Mouse (Mus musculus) spleen, adult 2 months (tissue): ENCODE data around the gene Mfap4.

Source experiments
- CTCF ChIP-seq: fragments of 200-500 bp; IDR thresholded peaks from 2 replicates; pipeline ENCODE4 v1.5.1; 2011; ENCODE audit warnings: mild to moderate bottlenecking, inconsistent platforms; ENCODE audit not compliant: insufficient read depth, insufficient read length, insufficient replicate concordance; ENCODE audit errors: extremely low read depth
- POLR2A ChIP-seq: fragments of 200-500 bp; IDR thresholded peaks from 2 replicates; pipeline ENCODE4 v1.6.1; 2011; ENCODE audit warnings: low read depth, low read length, inconsistent platforms

DNA sequence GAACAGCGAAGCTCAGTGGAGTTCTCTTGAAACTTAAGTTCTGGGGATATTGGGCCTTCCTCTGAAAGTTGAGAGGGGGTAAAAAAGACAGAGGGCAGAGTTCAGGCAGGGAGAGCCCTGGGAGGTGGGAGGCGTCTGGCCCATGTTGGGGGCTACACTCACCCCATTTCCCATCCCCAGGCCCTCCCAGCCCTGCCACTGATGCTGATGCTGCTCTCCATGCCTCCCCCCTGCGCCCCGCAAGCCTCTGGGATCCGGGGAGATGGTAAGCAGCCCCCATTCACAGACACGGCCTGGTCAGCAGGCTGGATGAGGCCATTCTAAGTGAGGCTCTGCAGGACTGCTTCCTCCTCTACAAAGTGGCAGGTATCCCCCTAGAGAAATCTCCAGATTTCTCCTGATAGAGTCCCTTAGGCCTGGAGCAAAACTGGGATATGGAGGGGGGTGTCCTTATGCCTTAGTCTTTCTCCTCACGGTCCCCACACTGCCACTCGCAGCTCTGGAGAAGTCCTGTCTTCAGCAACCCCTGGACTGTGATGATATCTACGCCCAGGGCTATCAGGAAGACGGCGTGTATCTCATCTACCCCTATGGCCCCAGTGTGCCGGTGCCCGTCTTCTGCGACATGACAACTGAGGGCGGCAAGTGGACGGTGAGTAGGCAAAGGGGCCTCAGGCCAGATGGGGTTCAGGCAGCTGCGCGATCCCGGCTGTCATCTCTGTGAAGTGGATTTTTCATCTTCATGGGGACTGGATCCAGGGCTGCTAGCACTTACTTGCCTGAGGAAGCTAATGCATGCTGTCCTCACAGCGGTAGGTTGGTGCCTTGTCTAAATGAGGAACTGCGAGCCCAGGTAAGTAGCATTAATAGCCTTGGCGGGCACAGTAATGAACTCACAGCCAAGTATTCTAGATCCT lies 568 bp downstream of the Mfap4 start:
- TF ChIP-seq CTCF (no peak), POLR2A (no peak)
